Mouse (Mus musculus) intestine, postnatal 0 days (tissue): ENCODE data around the gene Nktr. TPM values are rescaled to one million over a fixed set of nuclear protein-coding genes. Genes with fewer than 3 reads are reported as not detected.

ENCODE experiments used
- ATAC-seq: fragments of 200-750 bp; cut with Nextera tagmentation; 2 replicates; pipeline ENCODE4 v1.8.0; 2017; ENCODE audit warnings: mild to moderate bottlenecking, moderate TSS enrichment, moderate library complexity
- H3K27ac ChIP-seq: fragments of 300-500 bp; sonication (generic); 2 replicates; pipeline ENCODE4 v1.5.1; 2014; ENCODE audit warnings: mild to moderate bottlenecking, low read depth, low read length, moderate library complexity
- H3K27me3 ChIP-seq: fragments of 300-500 bp; sonication (generic); replicated peaks from 2 replicates; pipeline ENCODE4 v1.6.1; 2014; ENCODE audit warnings: low read length, mixed read lengths; ENCODE audit not compliant: control insufficient read depth, insufficient read depth
- H3K36me3 ChIP-seq: fragments of 300-500 bp; sonication (generic); 2 replicates; pipeline ENCODE4 v1.6.1; 2014; ENCODE audit warnings: mild to moderate bottlenecking, moderate library complexity; ENCODE audit not compliant: control insufficient read depth, insufficient read depth
- H3K4me1 ChIP-seq: fragments of 300-500 bp; sonication (generic); replicated peaks from 2 replicates; pipeline ENCODE4 v1.6.1; 2014; ENCODE audit warnings: antibody characterized with exemption, low read length, mixed read lengths; ENCODE audit not compliant: control insufficient read depth, insufficient read depth
- H3K4me2 ChIP-seq: fragments of 300-500 bp; sonication (generic); replicated peaks from 2 replicates; pipeline ENCODE4 v1.6.1; 2014; ENCODE audit warnings: low read depth, mild to moderate bottlenecking, moderate library complexity
- H3K4me3 ChIP-seq: fragments of 300-500 bp; sonication (generic); 2 replicates; pipeline ENCODE4 v1.5.1; 2014; ENCODE audit warnings: low read depth, low read length
- H3K9ac ChIP-seq: fragments of 300-500 bp; sonication (generic); 2 replicates; pipeline ENCODE4 v1.6.1; 2014; ENCODE audit warnings: mild to moderate bottlenecking, low read depth, low read length
- H3K9me3 ChIP-seq: fragments of 300-500 bp; sonication (generic); 2 replicates; pipeline ENCODE4 v1.6.1; 2016; ENCODE audit warnings: mixed run types; ENCODE audit not compliant: control insufficient read depth
- CTCF ChIP-seq: sonication (generic); IDR thresholded peaks from 2 replicates; pipeline ENCODE4 v1.5.1; 2016; ENCODE audit warnings: low read depth, mild to moderate bottlenecking, control low read depth, antibody characterized with exemption, moderate library complexity
- WGBS: fragments of 180-500 bp; shearing (Covaris S2); extraction: QIAGEN DNeasy Blood & Tissue Kit; methylation state at CpG from one replicate; pipeline ENCODE4 v1.1.7; 2014; 5-methylcytosine and 5-hydroxymethylcytosine counted together
- polyA plus RNA-seq: library from polyadenylated mRNA; unstranded; fragments of >200 nt; fragmentation: Nextera tagmentation; extraction: Ambion mirVana; gene quantifications from 2 replicates; pipeline ENCODE4 v1.2.1, GENCODE M21; 2015

Nktr gene
- polyA plus RNA-seq, 1 experiment from 2014 or later, result 32.5 TPM

DNA sequence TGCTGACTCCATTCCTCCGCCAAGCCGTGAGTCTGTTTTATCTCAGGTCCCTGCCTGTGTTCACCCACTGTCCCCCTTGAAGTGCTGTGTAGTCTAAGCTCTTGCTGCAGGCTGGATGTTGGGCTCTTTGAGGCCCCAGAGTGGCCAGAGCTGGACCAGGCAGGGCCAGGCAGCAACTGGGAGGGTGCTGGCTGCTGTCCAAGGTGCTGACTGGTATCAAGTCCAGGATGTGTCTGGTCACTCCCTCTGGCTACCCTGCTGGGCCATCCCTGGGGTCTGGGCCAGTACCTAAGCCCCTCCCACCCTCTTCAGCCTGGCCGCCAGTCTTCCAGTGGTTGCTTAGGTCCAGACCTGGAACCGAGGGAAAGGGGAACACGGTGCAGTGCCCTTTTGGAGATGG, 72.2 kb downstream of the Nktr start:
- no peak overlapping the region for H3K4me3 ChIP-seq
- H3K27me3 ChIP-seq, result no peaks in the 10 kb centered on the region
- no peak for TF ChIP-seq CTCF
- H3K36me3 ChIP-seq, result no peaks in the 10 kb centered on the region
- no peaks in the 10 kb centered on the region for H3K4me1 ChIP-seq
- no peak overlapping the region for H3K9ac ChIP-seq
- no peak overlapping the region for H3K27ac ChIP-seq
- ATAC-seq, result no peak
- no peaks in the 10 kb centered on the region for H3K9me3 ChIP-seq
- WGBS, result 12% methylated on average over 5 of the region's 5 CpGs
- H3K4me2 ChIP-seq, result no peak overlapping the region

DNA sequence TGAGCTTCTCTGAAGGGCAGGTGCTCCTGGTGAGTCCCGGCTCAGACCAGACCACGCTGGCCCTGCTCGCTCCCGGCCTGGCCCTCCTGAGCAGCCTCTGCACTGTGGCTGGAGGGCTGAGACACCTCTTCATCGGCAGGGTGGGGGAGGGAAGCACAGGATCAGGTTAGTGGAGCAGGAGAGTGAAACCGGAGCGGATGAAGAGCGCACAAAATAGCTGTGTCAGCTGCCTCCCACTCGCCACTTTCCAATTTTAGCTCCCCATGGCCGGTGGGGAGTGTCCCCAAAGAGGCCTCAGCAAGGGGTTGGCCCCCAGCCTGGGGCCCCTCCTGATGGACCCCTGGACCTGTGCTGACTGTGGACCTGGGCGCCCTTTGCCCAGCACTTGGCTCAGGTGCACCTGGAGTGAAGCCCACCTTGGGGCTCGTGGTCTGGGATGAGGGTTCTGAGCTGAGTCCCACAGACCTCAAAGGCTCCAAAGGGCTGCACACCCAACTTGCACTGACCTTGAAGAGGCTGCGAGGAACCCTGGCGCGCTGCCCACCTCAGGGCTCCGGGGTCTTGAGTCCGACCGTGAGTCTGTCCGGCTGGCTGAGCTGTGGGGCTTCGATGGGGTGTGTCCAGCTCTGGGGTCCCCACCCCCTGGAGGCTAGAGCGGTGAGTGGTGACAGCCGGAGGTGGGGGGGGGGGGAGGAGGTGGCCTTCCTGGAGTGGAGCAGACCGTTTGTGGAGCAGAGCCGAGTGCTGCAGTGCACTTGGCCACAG, 73.0 kb downstream of the Nktr start, which contains the start of gene Hhatl:
Gene Hhatl, minus strand, starts transcription at position 751 of the 765 bp plus-strand sequence.
- no peak within 1 kb of the TSS for H3K4me2 ChIP-seq
- TF ChIP-seq CTCF, result no peak
- WGBS, result 53% methylated on average over 24 of the region's 24 CpGs

DNA sequence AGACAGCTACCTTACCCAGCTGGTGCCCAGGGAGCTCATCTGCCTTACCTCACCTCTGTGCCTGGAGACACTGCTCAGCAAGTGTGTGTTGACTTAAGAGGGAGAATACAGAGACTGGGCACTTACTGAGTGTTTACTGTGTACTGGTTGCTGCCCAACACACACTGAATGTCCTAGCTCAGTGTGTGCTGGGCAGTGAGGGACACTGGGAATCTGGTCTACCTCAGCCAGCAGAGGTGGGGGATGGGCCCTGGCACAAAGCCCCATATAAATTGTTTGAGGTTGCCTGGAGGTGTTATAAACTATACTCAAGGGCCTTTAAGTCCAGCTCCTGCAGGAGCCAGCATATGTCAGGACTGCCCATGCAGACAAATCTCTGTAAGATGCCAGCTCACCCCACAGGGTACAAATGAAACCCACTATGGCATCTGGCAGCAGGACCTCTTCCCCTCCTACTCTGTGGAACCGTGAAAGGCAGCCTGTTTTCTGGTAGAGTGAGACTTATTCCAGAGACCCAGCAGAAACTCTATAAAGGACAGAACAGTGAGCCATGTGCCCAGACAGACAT, 76.1 kb downstream of the Nktr start:
- Histone ChIP-seq H3K9me3 (no peaks in the 10 kb centered on the region), H3K36me3 (no peaks in the 10 kb centered on the region), H3K27ac (no peak overlapping the region), H3K4me3 (no peak overlapping the region), H3K27me3 (no peaks in the 10 kb centered on the region), H3K9ac (no peak overlapping the region), H3K4me1 (0 out of 2 replicates have a peak, but pooled peaks cover 5% of the 10 kb centered on the region), H3K4me2 (no peak overlapping the region)
- no peak for TF ChIP-seq CTCF
- no peak for ATAC-seq
- WGBS, result 54% methylated on average over 1 of the region's 1 CpGs

More for the DNA sequence above, 73.0 kb downstream of the Nktr start, which contains the start of gene Hhatl:
- no peaks in the 10 kb centered on the region for H3K4me1 ChIP-seq
- H3K9ac ChIP-seq, result no peak within 1 kb of the TSS
- H3K27ac ChIP-seq, result no peak within 1 kb of the TSS
- H3K27me3 ChIP-seq, result no peaks in the 10 kb centered on the region
- H3K36me3 ChIP-seq, result no peaks in the 10 kb centered on the region
- ATAC-seq, result no peak
- H3K4me3 ChIP-seq, result no peak within 1 kb of the TSS
- H3K9me3 ChIP-seq, result no peaks in the 10 kb centered on the region

DNA sequence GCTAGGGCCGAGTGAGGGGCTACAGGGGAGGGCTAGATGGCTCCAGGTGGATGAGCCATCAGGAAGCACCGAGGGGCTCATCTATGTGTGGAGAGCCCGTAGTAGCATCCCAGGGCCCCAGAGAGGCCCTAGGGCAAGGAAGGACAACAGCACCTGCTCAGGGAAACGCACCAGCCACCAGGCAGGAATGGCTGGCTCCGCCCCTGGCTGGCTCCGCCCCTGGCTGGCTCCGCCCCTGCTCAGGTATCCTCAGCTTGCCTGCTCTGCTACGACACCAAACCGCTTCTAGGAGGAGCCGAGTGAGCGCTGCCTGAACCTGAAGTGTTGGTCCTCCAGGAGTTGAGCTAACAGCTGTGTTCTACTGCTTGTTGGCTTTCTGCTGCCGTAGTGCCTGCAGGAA, 78.8 kb downstream of the Nktr start:
- Histone ChIP-seq H3K4me2 (peak overlapping the region; percentile 58), H3K9me3 (no peaks in the 10 kb centered on the region), H3K36me3 (no peaks in the 10 kb centered on the region), H3K4me3 (0 out of 2 replicates have a peak overlapping the region, but pooled peaks have one; percentile 9), H3K27ac (no peak overlapping the region), H3K4me1 (0 out of 2 replicates have a peak, but pooled peaks cover 5% of the 10 kb centered on the region), H3K9ac (no peak overlapping the region), H3K27me3 (no peaks in the 10 kb centered on the region)
- ATAC-seq, result peak; percentile 74
- TF ChIP-seq CTCF, result no peak
- WGBS, result 14% methylated on average over 12 of the region's 12 CpGs

DNA sequence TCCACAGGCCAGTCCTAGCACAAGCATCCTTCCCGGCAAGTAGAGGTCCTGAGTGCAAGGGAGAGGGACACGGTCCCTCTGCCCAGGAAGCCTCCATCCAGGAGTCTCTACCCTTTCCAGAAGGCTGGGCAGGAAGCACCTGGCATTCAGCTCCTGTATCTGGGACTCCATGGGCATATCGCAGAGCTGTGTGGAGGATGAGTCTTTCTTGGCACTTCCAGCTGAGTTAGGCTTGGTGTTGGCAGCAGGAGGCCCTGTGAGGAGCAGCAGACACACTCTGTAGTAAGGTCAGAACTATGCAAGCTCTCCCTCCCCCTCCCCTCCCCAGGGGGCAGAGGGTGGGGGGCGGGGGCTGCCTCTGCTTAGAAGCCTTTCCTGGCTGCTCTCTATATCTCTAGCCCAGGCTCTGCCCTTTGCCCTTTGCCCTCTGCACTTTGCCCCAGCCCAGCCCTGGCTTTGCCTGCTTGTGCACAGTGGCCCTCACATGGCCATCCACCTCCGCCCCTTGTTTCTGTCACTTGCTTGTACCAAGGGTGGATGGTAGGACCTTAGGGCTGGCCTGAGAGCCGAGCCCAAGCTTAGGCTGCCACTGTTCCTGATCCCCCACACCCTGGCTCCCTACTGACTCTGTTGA, 80.0 kb downstream of the Nktr start:
- H3K4me3 ChIP-seq, result no peak overlapping the region

DNA sequence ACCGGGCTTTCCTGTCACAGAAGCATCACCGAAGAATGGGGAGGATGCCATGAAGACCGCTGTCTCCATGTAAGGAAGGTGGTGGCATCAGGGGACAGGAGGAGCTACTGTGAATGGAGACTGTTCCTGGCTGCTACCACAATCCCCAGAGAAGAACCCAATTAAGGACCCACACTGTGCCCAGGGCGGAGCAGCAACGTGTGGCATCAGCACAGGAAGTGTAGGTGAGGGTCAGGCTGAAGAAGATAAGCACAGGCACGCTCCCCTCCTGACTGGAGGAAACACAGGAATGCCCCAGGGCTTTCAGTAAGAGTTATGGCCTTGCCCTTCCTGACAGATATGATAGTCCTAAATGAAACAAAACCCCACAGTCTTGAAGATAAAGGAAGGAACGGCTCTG, 83.8 kb downstream of the Nktr start:
- H3K9me3 ChIP-seq, result no peaks in the 10 kb centered on the region
- 47% methylated on average over 7 of the region's 7 CpGs for WGBS
- no peak for TF ChIP-seq CTCF
- H3K27ac ChIP-seq, result no peak overlapping the region
- H3K27me3 ChIP-seq, result no peaks in the 10 kb centered on the region
- no peak overlapping the region for H3K9ac ChIP-seq
- H3K4me3 ChIP-seq, result no peak overlapping the region
- 0 out of 2 replicates have a peak, but pooled peaks cover 5% of the 10 kb centered on the region for H3K4me1 ChIP-seq
- H3K4me2 ChIP-seq, result no peak overlapping the region
- H3K36me3 ChIP-seq, result no peaks in the 10 kb centered on the region
- ATAC-seq, result no peak

More for the DNA sequence above, 80.0 kb downstream of the Nktr start:
- no peak for TF ChIP-seq CTCF
- H3K9me3 ChIP-seq, result no peaks in the 10 kb centered on the region
- H3K4me2 ChIP-seq, result no peak overlapping the region
- 0 out of 2 replicates have a peak, but pooled peaks cover 5% of the 10 kb centered on the region for H3K4me1 ChIP-seq
- H3K27me3 ChIP-seq, result no peaks in the 10 kb centered on the region
- no peaks in the 10 kb centered on the region for H3K36me3 ChIP-seq
- H3K27ac ChIP-seq, result no peak overlapping the region
- ATAC-seq, result 0 out of 2 replicates have a peak, but pooled peaks have one; percentile 17
- 40% methylated on average over 6 of the region's 6 CpGs for WGBS
- H3K9ac ChIP-seq, result no peak overlapping the region

Other genes starting within 250 kb of the Nktr start
- 88.5 and 92.1 TPM in 2 replicates for gene Cck, start 223.5 kb upstream of the Nktr start, polyA plus RNA-seq
- 0.34 TPM in 1 of 2 replicates, not detected in the other for gene Lyzl4, start 77.1 kb upstream of the Nktr start, polyA plus RNA-seq
- 22.8 and 23.3 TPM in 2 replicates for gene Vipr1, start 76.5 kb upstream of the Nktr start, polyA plus RNA-seq
- gene Sec22c, start 13.7 kb upstream of the Nktr start, polyA plus RNA-seq, result 42.4 and 47.8 TPM in 2 replicates
- gene Ss18l2, start 8.8 kb upstream of the Nktr start, polyA plus RNA-seq, result 144 and 145 TPM in 2 replicates
- gene Zfp651, start 40.2 kb downstream of the Nktr start, polyA plus RNA-seq, result 6.2 and 6.8 TPM in 2 replicates
- gene Klhl40, start 58.4 kb downstream of the Nktr start, polyA plus RNA-seq, result 0.33 and 0.43 TPM in 2 replicates
- gene Hhatl, start 73.3 kb downstream of the Nktr start, polyA plus RNA-seq, result 1.3 and 1.6 TPM in 2 replicates
- 0.14 and 0.31 TPM in 2 replicates for gene Ccdc13, start 120.3 kb downstream of the Nktr start, polyA plus RNA-seq
- 162 and 186 TPM in 2 replicates for gene Higd1a, start 139.2 kb downstream of the Nktr start, polyA plus RNA-seq
- 1.0 and 1.1 TPM in 2 replicates for gene Ackr2, start 179.2 kb downstream of the Nktr start, polyA plus RNA-seq
- 2.1 and 3.3 TPM in 2 replicates for gene Cyp8b1, start 197.1 kb downstream of the Nktr start, polyA plus RNA-seq
- 0.90 and 1.0 TPM in 2 replicates for gene Fam198a, start 231.8 kb downstream of the Nktr start, polyA plus RNA-seq